Mouse (Mus musculus): Measurements from ENCODE around the gene Msi2. TPM values are rescaled to one million over a fixed set of nuclear protein-coding genes. Genes with fewer than 3 reads are reported as not detected.

The Msi2 gene
- polyA plus RNA-seq, 1 experiment from 2014 or later = 10.0 TPM

GRCm38 (mm10) chr11:88700202-88700711 lies 18.1 kb downstream of the Msi2 start:
- Histone ChIP-seq H3K4me1 (ENCODE audit: control insufficient read depth, insufficient read depth, low read length) (peaks cover 13% of the 10 kb centered on the region; the same call in 1 of the 2 replicates), H3K9me3 (ENCODE audit: control insufficient read depth, low read length) (no peaks in the 10 kb centered on the region), H3K4me2 (ENCODE audit: low read depth, low read length) (no peak overlapping the region), H3K4me3 (ENCODE audit: low read length) (no peak overlapping the region), H3K9ac (ENCODE audit: low read depth, low read length) (no peak overlapping the region), H3K27ac (ENCODE audit: low read length) (no peak overlapping the region), H3K27me3 (replicated peaks; ENCODE audit: control insufficient read depth, insufficient read depth, low read length) (no peaks in the 10 kb centered on the region), H3K36me3 (ENCODE audit: control insufficient read depth, insufficient read depth, low read length) (peaks cover 4% of the 10 kb centered on the region; the same call in 1 of the 2 replicates)
- 68% methylated on average over 15 of the region's 15 CpGs for WGBS
- ATAC-seq = no peak

GRCm38 (mm10) chr11:88693905-88694893 lies 24.1 kb downstream of the Msi2 start:
- Histone ChIP-seq H3K4me1 (ENCODE audit: control insufficient read depth, insufficient read depth, low read length) (peaks cover 51% of the 10 kb centered on the region), H3K36me3 (ENCODE audit: control insufficient read depth, insufficient read depth, low read length) (no peaks in the 10 kb centered on the region), H3K9ac (ENCODE audit: low read depth, low read length) (0 out of 2 replicates have a peak overlapping the region, but pooled peaks have one; percentile 21), H3K4me3 (ENCODE audit: low read length) (no peak overlapping the region), H3K9me3 (ENCODE audit: control insufficient read depth, low read length) (no peaks in the 10 kb centered on the region), H3K27ac (ENCODE audit: low read length) (no peak overlapping the region), H3K27me3 (replicated peaks; ENCODE audit: control insufficient read depth, insufficient read depth, low read length) (no peaks in the 10 kb centered on the region), H3K4me2 (ENCODE audit: low read depth, low read length) (no peak overlapping the region)
- 24% methylated on average over 20 of the region's 20 CpGs for WGBS
- ATAC-seq = no peak

GRCm38 (mm10) chr11:88693002-88693769 lies 25.1 kb downstream of the Msi2 start:
- no peak overlapping the region for H3K4me3 ChIP-seq (ENCODE audit: low read length)
- WGBS = 58% methylated on average over 13 of the region's 13 CpGs
- H3K4me2 ChIP-seq (ENCODE audit: low read depth, low read length) = no peak overlapping the region
- no peaks in the 10 kb centered on the region for H3K27me3 ChIP-seq (replicated peaks; ENCODE audit: control insufficient read depth, insufficient read depth, low read length)
- no peak for ATAC-seq
- H3K9ac ChIP-seq (ENCODE audit: low read depth, low read length) = 0 out of 2 replicates have a peak overlapping the region, but pooled peaks have one; percentile 2
- no peaks in the 10 kb centered on the region for H3K9me3 ChIP-seq (ENCODE audit: control insufficient read depth, low read length)
- no peaks in the 10 kb centered on the region for H3K36me3 ChIP-seq (ENCODE audit: control insufficient read depth, insufficient read depth, low read length)
- H3K4me1 ChIP-seq (ENCODE audit: control insufficient read depth, insufficient read depth, low read length) = peaks cover 51% of the 10 kb centered on the region
- H3K27ac ChIP-seq (ENCODE audit: low read length) = peak overlapping the region; percentile 11; the same call in 1 of the 2 replicates

GRCm38 (mm10) chr11:88692374-88692773 lies 25.9 kb downstream of the Msi2 start:
- peaks cover 57% of the 10 kb centered on the region for H3K4me1 ChIP-seq (ENCODE audit: control insufficient read depth, insufficient read depth, low read length)
- 26% methylated on average over 10 of the region's 10 CpGs for WGBS
- H3K4me2 ChIP-seq (ENCODE audit: low read depth, low read length) = no peak overlapping the region
- H3K9ac ChIP-seq (ENCODE audit: low read depth, low read length) = no peak overlapping the region
- H3K36me3 ChIP-seq (ENCODE audit: control insufficient read depth, insufficient read depth, low read length) = no peaks in the 10 kb centered on the region
- peak; percentile 38; the same call in 1 of the 2 replicates for ATAC-seq
- no peaks in the 10 kb centered on the region for H3K27me3 ChIP-seq (replicated peaks; ENCODE audit: control insufficient read depth, insufficient read depth, low read length)
- no peak overlapping the region for H3K4me3 ChIP-seq (ENCODE audit: low read length)
- no peaks in the 10 kb centered on the region for H3K9me3 ChIP-seq (ENCODE audit: control insufficient read depth, low read length)
- H3K27ac ChIP-seq (ENCODE audit: low read length) = no peak overlapping the region

DNA sequence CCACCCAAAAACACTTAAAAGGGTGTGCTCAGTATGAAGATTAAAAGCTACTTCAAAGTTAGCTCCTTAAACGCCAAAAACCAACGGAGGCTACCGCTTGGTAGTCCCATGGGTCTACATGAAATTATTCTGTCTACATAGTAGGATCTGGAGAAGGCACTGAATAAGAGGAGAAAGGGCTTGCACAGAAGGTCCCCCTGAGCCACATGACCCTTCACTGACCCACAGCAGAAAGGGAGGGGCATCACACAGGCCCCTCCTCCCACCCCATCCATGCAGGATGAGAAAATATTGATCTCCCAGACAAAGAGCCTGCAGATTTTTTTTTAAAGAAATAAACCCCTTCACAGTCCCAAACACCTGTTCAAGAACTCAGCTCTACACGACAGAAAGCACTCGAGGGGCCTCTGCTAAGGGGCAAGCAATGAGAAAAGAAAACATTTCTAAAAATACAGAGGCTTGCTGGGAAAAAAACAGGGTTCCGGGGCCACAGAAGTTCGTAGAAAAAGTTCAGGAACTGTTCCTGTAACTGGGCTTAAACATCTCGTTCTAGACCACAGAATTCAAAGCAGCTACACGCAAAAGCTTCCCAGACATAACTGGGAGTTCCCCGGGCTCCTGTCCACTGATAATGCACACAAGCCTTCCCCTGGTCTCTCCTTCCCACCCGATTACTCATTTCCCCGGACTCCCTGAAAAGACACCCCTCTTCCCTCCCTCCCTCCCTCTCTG lies 27.6 kb downstream of the Msi2 start:
- Histone ChIP-seq H3K4me2 (ENCODE audit: low read depth, low read length) (no peak overlapping the region), H3K9me3 (ENCODE audit: control insufficient read depth, low read length) (no peaks in the 10 kb centered on the region), H3K27ac (ENCODE audit: low read length) (no peak overlapping the region; the same call in 1 of the 2 replicates), H3K27me3 (replicated peaks; ENCODE audit: control insufficient read depth, insufficient read depth, low read length) (no peaks in the 10 kb centered on the region), H3K4me1 (ENCODE audit: control insufficient read depth, insufficient read depth, low read length) (peaks cover 66% of the 10 kb centered on the region), H3K9ac (ENCODE audit: low read depth, low read length) (0 out of 2 replicates have a peak overlapping the region, but pooled peaks have one; percentile 2), H3K4me3 (ENCODE audit: low read length) (no peak overlapping the region), H3K36me3 (ENCODE audit: control insufficient read depth, insufficient read depth, low read length) (0 out of 2 replicates have a peak, but pooled peaks cover 2% of the 10 kb centered on the region)
- WGBS = 16% methylated on average over 12 of the region's 12 CpGs
- no peak for ATAC-seq

GRCm38 (mm10) chr11:88689831-88690459 lies 28.4 kb downstream of the Msi2 start:
- Histone ChIP-seq H3K27ac (ENCODE audit: low read length) (no peak overlapping the region; the same call in 1 of the 2 replicates), H3K27me3 (replicated peaks; ENCODE audit: control insufficient read depth, insufficient read depth, low read length) (no peaks in the 10 kb centered on the region), H3K36me3 (ENCODE audit: control insufficient read depth, insufficient read depth, low read length) (0 out of 2 replicates have a peak, but pooled peaks cover 2% of the 10 kb centered on the region), H3K4me1 (ENCODE audit: control insufficient read depth, insufficient read depth, low read length) (peaks cover 59% of the 10 kb centered on the region), H3K4me2 (ENCODE audit: low read depth, low read length) (no peak overlapping the region), H3K9me3 (ENCODE audit: control insufficient read depth, low read length) (no peaks in the 10 kb centered on the region), H3K9ac (ENCODE audit: low read depth, low read length) (no peak overlapping the region), H3K4me3 (ENCODE audit: low read length) (no peak overlapping the region)
- 33% methylated on average over 14 of the region's 14 CpGs for WGBS
- ATAC-seq = no peak

DNA sequence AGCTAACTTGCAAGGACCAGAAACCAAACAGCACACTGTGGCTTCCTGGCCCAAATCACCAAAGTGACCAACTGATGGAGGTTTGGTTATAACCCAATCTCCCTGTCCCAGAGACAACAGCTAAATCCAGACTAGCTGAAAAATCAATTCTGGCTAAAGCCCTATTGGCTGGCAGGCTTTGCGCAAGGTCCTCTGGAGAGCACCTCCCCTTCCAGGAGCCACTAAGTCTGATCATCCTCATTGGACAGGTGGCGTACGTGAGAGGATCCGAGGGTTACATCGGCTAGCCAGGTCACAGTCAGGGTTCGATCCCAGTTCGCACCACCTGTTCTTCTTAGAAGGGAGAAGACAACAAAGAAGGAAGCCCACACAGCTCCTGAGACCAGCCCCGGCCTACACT lies 29.7 kb downstream of the Msi2 start:
- H3K9me3 ChIP-seq (ENCODE audit: control insufficient read depth, low read length) = no peaks in the 10 kb centered on the region
- H3K27me3 ChIP-seq (replicated peaks; ENCODE audit: control insufficient read depth, insufficient read depth, low read length) = no peaks in the 10 kb centered on the region
- 0 out of 2 replicates have a peak, but pooled peaks cover 2% of the 10 kb centered on the region for H3K36me3 ChIP-seq (ENCODE audit: control insufficient read depth, insufficient read depth, low read length)
- H3K4me1 ChIP-seq (ENCODE audit: control insufficient read depth, insufficient read depth, low read length) = peaks cover 52% of the 10 kb centered on the region
- ATAC-seq = no peak
- 93% methylated on average over 8 of the region's 8 CpGs for WGBS
- no peak overlapping the region for H3K4me3 ChIP-seq (ENCODE audit: low read length)
- H3K9ac ChIP-seq (ENCODE audit: low read depth, low read length) = no peak overlapping the region
- no peak overlapping the region for H3K4me2 ChIP-seq (ENCODE audit: low read depth, low read length)
- H3K27ac ChIP-seq (ENCODE audit: low read length) = no peak overlapping the region

DNA sequence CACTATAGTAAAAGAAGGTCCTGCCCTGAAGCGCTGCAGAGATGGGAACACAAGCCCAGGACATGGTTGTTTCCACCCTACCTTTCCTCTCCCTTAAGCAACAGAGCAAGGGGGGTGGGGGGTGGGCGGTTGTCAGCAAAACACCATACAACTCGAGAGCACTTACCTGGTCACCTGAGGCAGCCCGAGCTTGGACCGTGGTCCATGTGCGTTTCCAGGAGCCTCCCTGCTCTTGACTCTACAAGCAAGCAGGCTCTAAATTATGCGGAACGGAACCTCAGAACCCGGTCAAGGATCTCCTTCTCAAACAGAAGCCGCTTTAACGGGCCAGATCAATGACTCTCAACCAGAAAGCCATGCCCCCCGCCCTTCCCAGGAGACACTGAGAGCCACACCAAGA lies 30.6 kb downstream of the Msi2 start:
- H3K36me3 ChIP-seq (ENCODE audit: control insufficient read depth, insufficient read depth, low read length) = 0 out of 2 replicates have a peak, but pooled peaks cover 2% of the 10 kb centered on the region
- peaks cover 49% of the 10 kb centered on the region for H3K4me1 ChIP-seq (ENCODE audit: control insufficient read depth, insufficient read depth, low read length)
- no peaks in the 10 kb centered on the region for H3K9me3 ChIP-seq (ENCODE audit: control insufficient read depth, low read length)
- H3K27ac ChIP-seq (ENCODE audit: low read length) = no peak overlapping the region
- H3K9ac ChIP-seq (ENCODE audit: low read depth, low read length) = no peak overlapping the region
- H3K27me3 ChIP-seq (replicated peaks; ENCODE audit: control insufficient read depth, insufficient read depth, low read length) = no peaks in the 10 kb centered on the region
- no peak overlapping the region for H3K4me2 ChIP-seq (ENCODE audit: low read depth, low read length)
- 68% methylated on average over 12 of the region's 12 CpGs for WGBS
- no peak for ATAC-seq
- no peak overlapping the region for H3K4me3 ChIP-seq (ENCODE audit: low read length)
